Mouse (Mus musculus) left cerebral cortex, adult 2 months (tissue): ENCODE measurements at regions not wholly inside any gene's neighbourhood (a gene's known extent, or its start where the extent isn't known, plus 50 kb on each side); places are given as distances from the start of the nearest gene placed in this dataset.

Source experiments
- DNase-seq, 2 experiments: peaks; one replicate each; pipeline ENCODE4 v3.0.0; 2021 to 2022; ENCODE audit warnings: low spot score in 2 of 2, mixed read lengths in 1 of 2; ENCODE audit errors: extremely low spot score in 1 of 2
- H3K27ac ChIP-seq: fragments of 200-600 bp; 2 replicates; pipeline ENCODE4 v1.8.1; 2022
- H3K4me3 ChIP-seq: fragments of 200-600 bp; 2 replicates; pipeline ENCODE4 v1.8.1; 2022
- CTCF ChIP-seq: fragments of 200-600 bp; IDR thresholded peaks from 2 replicates; pipeline ENCODE4 v1.8.1; 2022; ENCODE audit warnings: antibody characterized with exemption, mild to moderate bottlenecking, moderate library complexity
- intact Hi-C: fragments of 180-260 bp; cut with DNase I; formaldehyde crosslinking; loops from one replicate; pipeline ENCODE4 v1.15.1; 2025

DNA sequence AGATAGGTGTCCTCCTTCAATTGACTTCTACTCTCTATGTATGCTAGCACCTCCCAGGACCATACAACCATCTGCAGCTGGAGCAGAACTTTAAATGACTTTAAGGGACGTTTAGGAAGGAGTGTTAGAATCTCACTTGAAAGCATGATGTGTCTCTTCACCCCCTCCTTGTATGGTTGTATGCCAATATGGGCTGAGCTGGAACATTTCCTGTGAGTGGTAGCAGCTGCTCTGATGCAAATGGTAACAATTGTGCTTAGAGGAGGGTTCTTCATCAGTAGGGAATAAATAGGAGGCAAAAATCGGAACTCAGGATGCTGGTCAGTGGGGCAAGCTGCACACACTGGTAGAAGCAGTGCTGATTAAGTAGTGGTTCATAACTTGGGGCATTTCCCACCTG, 294.1 kb upstream of the Dpp10 start:
- no peak for DNase-seq
- H3K27ac ChIP-seq = no peak overlapping the region
- intact Hi-C loops = loop anchor here (10.0 kb wide), 1 partner anchor 175 kb away; no protein-coding TSS in a partner anchor
- no peak for TF ChIP-seq CTCF
- no peak overlapping the region for H3K4me3 ChIP-seq

DNA sequence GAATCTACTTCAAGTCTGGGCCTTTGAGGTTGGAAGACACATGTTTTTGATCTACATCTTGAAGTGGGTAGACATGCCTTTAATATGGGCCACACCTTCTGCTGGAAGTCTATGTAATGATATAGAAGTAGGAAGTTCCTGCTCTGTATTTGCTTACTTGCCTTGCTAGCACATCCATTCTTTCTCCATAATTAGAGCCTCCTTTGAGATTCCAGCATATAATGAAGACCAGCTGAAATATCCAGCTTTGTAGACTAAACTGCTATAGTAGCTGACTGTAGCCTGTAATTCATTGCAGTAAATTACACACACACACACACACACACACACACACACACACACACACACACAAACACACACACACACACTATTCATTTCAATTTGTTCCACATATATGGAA, 293.3 kb upstream of the Dpp10 start:
- intact Hi-C loops = loop anchor here (10.0 kb wide), 1 partner anchor 176 kb away; no protein-coding TSS in a partner anchor

DNA sequence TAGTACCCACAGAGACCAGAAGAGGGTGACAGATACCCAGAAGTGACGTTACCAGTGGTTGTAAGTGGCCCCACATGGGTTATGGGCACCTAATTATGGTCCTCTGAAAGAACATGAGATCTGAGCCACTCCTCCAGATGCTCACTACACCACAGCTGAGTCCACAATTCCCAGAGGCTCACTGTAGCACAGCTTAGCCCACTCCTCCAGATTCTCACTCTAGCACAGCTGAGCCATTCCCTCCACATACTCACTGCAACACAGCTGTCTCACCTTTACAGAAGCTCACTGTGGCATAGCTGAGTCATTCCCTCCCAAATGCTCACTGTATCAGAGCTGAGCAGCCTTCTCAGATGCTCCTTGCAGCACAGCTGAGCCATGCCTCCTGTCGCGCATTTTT, 286.9 kb upstream of the Dpp10 start:
- DNase-seq = no peak
- intact Hi-C loops = loop anchor here (10.0 kb wide), 1 partner anchor 183 kb away; no protein-coding TSS in a partner anchor
- Histone ChIP-seq H3K27ac (no peak overlapping the region), H3K4me3 (no peak overlapping the region)
- 0 out of 2 replicates have a peak, but pooled peaks have one; percentile 3 for TF ChIP-seq CTCF

More for the DNA sequence above, 293.3 kb upstream of the Dpp10 start:
- no peak for TF ChIP-seq CTCF
- Histone ChIP-seq H3K27ac (no peak overlapping the region), H3K4me3 (no peak overlapping the region)
- no peak for DNase-seq
